Mouse (Mus musculus) 3134 (cell line): ENCODE measurements around the gene Epha1.

Source experiments
- DNase-seq: peaks from one replicate; pipeline ENCODE4 v3.0.0-alpha.2; 2011; ENCODE audit warnings: low spot score; ENCODE audit not compliant: insufficient read length; ENCODE audit errors: extremely low read depth

The Epha1 gene

GRCm38 (mm10) chr6:42355366-42355765 is 17.7 kb downstream of the Epha1 start:
- DNase-seq: no peak

GRCm38 (mm10) chr6:42354076-42355019 is 18.7 kb downstream of the Epha1 start:
- no peak for DNase-seq

GRCm38 (mm10) chr6:42353180-42353579 is 19.9 kb downstream of the Epha1 start:
- DNase-seq: no peak

- DNase-seq: no peak
Measured at GRCm38 (mm10) chr6:42352486-42352846, 20.6 kb downstream of the Epha1 start.

- no peak for DNase-seq
Measured at GRCm38 (mm10) chr6:42351776-42352485, 21.1 kb downstream of the Epha1 start.

- DNase-seq: no peak
Measured at GRCm38 (mm10) chr6:42350968-42351775, 21.9 kb downstream of the Epha1 start.

GRCm38 (mm10) chr6:42350021-42350967 is 22.8 kb downstream of the Epha1 start:
- DNase-seq: peak; percentile 76

- peak; percentile 98 for DNase-seq
Measured at GRCm38 (mm10) chr6:42349426-42350020, 23.5 kb downstream of the Epha1 start, which contains the start of gene Zyx. TSS of gene Zyx (plus strand) at chr6:42349630.

- DNase-seq: no peak
Measured at GRCm38 (mm10) chr6:42349006-42349425, 24.1 kb downstream of the Epha1 start.

GRCm38 (mm10) chr6:42348281-42349005 is 24.6 kb downstream of the Epha1 start:
- no peak for DNase-seq

GRCm38 (mm10) chr6:42344255-42344654 is 28.8 kb downstream of the Epha1 start:
- no peak for DNase-seq

GRCm38 (mm10) chr6:42343361-42344120 is 29.5 kb downstream of the Epha1 start:
- DNase-seq: no peak

GRCm38 (mm10) chr6:42342171-42342570 is 30.9 kb downstream of the Epha1 start:
- DNase-seq: no peak

- peak; percentile 35 for DNase-seq
Measured at GRCm38 (mm10) chr6:42339981-42340380, 33.1 kb downstream of the Epha1 start.

GRCm38 (mm10) chr6:42339189-42339588 is 33.9 kb downstream of the Epha1 start:
- DNase-seq: no peak

- DNase-seq: no peak
Measured at GRCm38 (mm10) chr6:42330946-42331345, 42.1 kb downstream of the Epha1 start.

GRCm38 (mm10) chr6:42330216-42330615 is 42.9 kb downstream of the Epha1 start:
- no peak for DNase-seq

GRCm38 (mm10) chr6:42328757-42329156 is 44.3 kb downstream of the Epha1 start:
- DNase-seq: no peak
